Mouse (Mus musculus) brain, embryonic 14.5 days (tissue): Measurements from ENCODE around the gene Jade1.

Experiments used
- CTCF ChIP-seq: fragments of 200-500 bp; IDR thresholded peaks from 2 replicates; pipeline ENCODE4 v1.5.1; 2012; ENCODE audit warnings: inconsistent platforms, mild to moderate bottlenecking, moderate library complexity, borderline replicate concordance; ENCODE audit not compliant: insufficient read depth, insufficient read length; ENCODE audit errors: extremely low read depth
- POLR2A ChIP-seq: fragments of 200-500 bp; IDR thresholded peaks from 2 replicates; pipeline ENCODE4 v1.6.1; 2012; ENCODE audit warnings: mild to moderate bottlenecking, inconsistent platforms, borderline replicate concordance; ENCODE audit not compliant: poor library complexity, insufficient read depth, insufficient read length, severe bottlenecking; ENCODE audit errors: extremely low read depth

DNA sequence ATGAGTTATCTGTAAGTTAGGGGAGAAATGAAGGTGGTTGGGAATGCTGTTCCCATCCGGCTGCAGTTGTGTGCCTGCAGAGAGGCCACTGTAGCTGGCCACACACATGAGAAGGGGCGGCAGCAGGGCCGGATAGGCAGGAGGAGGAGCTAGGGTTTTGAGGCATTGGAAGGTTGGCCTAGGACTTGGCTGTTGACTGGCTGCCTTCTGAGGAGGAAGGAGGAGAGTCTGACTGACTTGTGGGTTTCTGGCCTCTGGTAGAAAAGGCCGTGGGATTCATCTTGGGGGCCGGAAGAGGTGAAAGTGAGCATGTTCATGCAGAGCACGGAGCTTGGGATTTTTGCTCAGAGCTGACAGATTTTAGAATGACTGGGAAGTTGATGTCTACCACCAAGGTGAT, 32.1 kb downstream of the Jade1 start:
- no peak for TF ChIP-seq POLR2A
- no peak for TF ChIP-seq CTCF
